Mouse (Mus musculus): Measurements from ENCODE around the gene Mkrn1.

DNA sequence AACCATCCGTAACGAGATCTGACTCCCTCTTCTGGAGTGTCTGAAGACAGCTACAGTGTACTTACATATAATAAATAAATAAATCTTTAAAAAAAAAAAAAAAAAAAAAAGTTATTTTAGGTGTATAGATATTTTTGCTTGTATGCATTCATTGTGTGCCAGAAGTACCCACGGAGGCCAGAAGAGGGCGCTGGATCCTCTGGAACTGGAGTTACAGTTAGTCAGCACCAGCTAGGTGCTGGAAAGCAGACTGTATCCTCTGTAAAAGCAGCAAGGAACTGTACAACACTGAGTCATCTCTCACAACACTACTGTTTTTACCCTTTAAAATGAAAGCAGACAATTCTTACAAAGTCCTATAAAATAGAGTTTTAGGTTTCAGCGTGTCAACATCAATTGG is 4.5 kb downstream of the Mkrn1 start:
- TF ChIP-seq CTCF (IDR thresholded peaks at IDR 0.05; ENCODE audit: low read depth) (peak; percentile 84), EP300 (IDR thresholded peaks at IDR 0.05; ENCODE audit: low read depth) (no peak)
